Mouse (Mus musculus) bone marrow, adult 2 months (tissue): ENCODE data around the gene Olfr978.

Experiments
- CTCF ChIP-seq: fragments of 200-500 bp; IDR thresholded peaks from 2 replicates; pipeline ENCODE4 v1.5.1; 2011; ENCODE audit warnings: low read length, control low read depth; ENCODE audit not compliant: control insufficient read depth, insufficient read depth
- POLR2A ChIP-seq: fragments of 200-500 bp; IDR thresholded peaks from 2 replicates; pipeline ENCODE4 v1.6.1; 2011; ENCODE audit warnings: low read depth, mild to moderate bottlenecking, control low read depth, low read length, borderline replicate concordance; ENCODE audit not compliant: control insufficient read depth

GRCm38 (mm10) chr9:39991813-39992212 lies at the start of gene Olfr978:
- TF ChIP-seq POLR2A (no peak), CTCF (no peak)
